Mouse (Mus musculus) layer of hippocampus, adult 8-10 months (tissue): Measurements from ENCODE around the gene Snai3. TPM values are rescaled to one million over a fixed set of nuclear protein-coding genes. Genes with fewer than 3 reads are reported as not detected.

Experiments
- DNase-seq, 2 experiments: peaks; one replicate each; pipeline ENCODE4 v3.0.0; 2022; ENCODE audit warnings: low spot score in 2 of 2
- total RNA-seq, 4 experiments: library from RNA; stranded (reverse); gene quantifications; 2 replicates each; pipeline ENCODE4 v1.2.4; 2022

The Snai3 gene
- total RNA-seq, 4 experiments from 2014 or later = not detected

DNA sequence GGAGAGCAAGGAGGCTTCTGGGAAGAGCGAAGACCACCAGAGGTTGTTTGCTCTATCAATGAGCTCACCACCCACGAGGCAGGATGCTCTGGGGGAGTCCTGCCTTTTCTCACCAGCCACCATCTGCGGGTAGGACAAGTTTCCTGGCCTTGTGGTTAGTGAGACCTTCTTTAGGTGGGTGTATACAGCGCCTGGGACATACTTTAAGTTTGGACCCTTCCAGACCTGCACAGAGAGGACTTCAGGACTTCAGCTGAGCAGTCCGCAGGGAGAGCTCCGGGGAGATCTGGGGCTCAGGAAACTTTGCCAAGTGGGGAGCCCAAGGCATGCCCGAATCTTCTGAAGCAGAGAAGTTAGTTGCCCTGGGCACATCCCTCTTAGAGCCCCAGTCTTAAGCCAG is 543 bp downstream of the Snai3 start:
- no peak for DNase-seq

GRCm38 (mm10) chr8:122459218-122459900 is 1.2 kb downstream of the Snai3 start:
- no peak for DNase-seq

GRCm38 (mm10) chr8:122457171-122457570 is 3.4 kb downstream of the Snai3 start:
- no peak for DNase-seq

DNA sequence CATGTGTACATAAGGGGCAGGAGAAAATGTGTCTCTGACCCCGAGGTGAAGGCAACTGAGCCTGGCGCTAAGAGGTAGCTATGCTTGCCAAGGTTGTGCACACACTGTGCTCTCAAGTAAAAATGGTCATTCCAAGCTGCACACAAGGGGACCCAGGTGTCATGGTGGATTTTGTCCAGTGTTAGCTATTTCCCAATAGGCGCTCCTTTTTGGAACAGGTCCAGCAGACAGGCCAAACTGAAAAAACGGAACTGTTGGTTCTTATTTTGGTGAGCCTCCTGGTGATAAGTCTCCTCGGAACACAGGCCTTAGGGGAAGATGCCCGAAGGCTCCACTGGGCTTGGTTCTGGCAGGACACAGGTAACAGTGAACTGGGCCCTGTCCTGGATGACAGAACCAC is 6.1 kb downstream of the Snai3 start:
- DNase-seq = no peak

GRCm38 (mm10) chr8:122452154-122452553 is 8.4 kb downstream of the Snai3 start:
- DNase-seq = no peak

DNA sequence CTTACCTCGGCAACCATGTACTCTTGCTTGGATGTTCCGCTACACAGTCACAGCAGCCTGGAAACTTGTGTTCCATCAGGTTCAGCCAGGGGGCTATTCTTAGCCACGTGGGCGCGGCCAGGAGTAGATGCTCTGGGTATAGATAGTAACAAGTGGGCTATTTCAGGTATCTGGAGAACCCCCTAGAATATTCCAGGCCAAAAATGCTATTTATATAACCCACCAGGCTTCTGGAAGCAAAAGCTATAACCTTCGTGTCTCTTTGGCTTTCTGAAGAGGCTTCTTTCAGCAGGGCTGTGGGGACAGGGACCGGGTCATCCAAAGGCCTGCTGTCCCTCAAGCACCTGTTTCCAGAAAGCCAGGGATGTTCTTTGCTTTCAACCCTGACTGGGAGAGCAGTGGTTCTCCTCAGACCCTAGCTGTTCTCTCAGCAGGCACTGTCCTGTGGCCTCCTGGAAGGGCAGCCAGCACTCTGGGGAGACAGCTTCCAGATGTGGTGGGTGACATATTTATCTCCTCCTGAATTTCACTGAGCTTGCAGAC is 9.3 kb downstream of the Snai3 start:
- no peak for DNase-seq

- DNase-seq = no peak
Observed at GRCm38 (mm10) chr8:122445203-122445602, 15.3 kb downstream of the Snai3 start.

DNA sequence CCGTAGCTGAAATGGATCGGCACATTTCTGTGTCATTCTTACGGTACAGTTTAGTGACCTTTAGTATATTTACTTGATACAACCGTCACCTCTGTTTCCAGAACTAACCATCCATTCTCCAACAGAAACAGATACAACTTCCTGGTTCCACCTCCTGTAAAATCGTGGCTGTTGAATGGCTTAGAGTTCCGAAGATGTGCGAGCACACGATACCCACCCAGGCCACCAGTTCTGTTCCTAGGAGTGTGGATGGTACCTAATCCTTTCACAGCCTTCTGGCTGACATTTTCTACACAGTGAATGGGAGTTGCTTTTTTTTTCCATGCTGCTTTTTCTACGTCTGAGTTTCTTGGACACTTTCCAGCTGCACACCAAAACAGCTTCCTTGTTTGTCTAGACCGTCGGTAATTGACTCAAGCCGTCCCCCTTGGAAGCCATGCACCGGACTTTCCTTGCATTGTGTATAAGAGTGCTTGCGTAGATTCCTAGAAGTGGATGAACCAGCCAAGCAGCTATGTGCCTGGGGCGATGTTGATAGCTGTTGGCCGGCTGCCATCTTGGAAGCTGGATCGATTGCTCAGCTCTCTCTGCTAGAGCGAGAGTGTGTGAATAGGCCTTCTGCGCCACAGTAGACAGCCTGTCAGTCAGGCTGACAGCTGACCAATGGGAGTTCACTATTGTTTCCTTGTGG is 16.3 kb downstream of the Snai3 start:
- DNase-seq = peak; percentile 88 to 89

DNA sequence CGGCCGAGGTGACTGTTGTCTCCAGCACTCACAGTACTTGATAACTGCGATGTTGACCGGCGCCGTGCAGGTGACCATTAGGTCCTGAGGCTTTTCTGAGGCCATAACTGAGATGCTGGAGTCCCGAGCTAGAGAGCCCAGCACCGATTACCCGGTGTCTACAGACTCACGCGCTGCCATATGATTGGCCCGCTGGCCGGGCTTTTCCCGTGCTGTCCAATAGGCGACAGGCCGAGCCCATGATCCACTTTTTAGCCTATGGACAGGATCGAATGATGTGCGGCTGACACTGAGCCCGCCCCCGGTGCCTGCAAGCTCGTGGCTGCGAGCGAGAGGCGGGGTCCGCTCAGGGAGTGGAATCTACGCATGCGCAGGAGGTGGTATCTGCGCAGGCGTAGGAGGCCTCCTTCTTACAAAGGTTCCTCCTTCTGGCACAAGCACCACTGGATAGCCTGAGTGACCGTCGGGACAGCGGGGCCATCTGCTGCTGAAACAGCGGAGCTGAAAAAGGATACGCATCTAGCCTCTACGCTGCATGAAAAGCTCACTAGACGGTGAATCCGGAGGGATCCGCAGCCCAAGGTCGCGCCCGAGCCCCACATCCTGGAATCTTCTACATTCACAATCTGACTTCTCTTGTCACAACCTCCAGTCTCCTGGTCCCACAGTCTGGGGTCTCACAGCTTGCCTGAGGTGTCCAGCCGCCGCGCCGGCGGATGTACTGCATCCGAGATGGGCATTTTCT is 17.1 kb downstream of the Snai3 start, which contains the start of gene Mvd:
TSS of gene Mvd (minus strand) at position 161 of the 745 bp plus-strand sequence.
- DNase-seq = peak; percentile 99 to 100

- DNase-seq = no peak
Observed at GRCm38 (mm10) chr8:122442781-122443180, 17.8 kb downstream of the Snai3 start.

DNA sequence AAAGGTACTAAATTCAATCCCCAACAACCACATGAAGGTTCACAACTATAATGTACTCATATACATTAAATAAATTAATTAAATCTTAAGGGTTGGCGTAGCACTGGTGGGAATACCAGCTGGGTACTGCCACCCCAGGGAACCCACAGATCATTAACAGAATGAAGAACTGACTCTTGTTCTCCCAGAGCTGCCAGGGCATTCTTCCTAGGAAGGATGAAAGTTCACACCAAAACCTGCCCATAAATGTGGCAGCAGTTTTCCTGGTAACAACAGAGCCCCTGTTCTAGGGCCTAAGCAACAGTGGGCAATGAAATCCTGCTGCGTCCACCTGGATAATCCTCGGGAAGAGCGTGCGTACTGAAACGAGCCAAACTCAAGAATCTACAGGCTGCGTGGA is 18.2 kb downstream of the Snai3 start:
- no peak for DNase-seq

- DNase-seq = no peak
Observed at GRCm38 (mm10) chr8:122441326-122441725, 19.2 kb downstream of the Snai3 start.

DNA sequence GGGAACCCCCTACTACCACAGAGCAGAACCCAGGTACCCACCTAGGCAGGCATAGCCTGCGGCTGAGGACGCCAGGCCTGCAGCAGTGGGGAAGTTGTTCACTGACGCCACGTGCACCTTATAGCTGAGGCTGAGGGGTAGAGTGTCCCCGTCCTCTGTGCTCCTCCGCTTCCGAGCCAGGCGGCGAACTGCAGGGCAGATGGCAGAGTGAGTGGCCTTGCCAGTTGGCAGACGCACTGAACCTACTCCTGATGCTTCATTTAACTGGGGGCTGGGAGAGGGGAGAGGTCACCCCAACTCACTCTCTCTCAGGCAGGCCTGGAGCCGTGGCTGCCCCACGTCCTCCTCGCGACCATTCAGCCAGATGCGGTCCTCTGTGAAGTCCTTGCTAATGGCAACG is 21.2 kb downstream of the Snai3 start:
- DNase-seq = no peak

DNA sequence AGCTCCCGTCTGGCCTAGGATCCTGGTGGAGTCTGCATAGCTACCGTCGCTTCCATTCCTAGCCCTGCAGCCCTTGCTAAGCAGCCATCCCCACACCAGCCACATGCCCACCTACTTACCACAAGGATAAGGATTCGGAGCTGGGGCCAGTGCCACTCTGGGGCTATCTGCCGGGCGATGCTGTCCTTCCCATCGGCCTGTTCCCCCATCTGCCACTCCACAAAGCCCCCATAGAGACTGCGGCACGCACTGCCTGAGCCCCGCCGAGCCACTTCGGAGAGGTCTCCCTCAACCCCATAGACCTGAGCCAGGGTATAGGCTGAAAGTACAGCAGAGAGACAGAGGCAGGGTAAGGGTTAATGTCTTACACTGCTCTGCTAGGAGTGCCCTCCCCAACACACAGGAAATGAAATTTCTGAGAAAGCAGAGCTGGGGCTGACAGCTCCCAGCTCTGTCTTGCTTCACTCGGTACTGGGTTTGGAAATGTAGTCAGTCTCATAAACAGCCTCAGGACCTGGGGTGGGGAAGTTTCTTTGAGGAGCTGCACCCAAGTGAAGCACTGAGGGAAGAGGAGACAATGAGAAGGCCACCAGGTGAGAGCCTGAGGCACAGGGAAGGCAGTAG is 22.7 kb downstream of the Snai3 start:
- DNase-seq = no peak

- DNase-seq = no peak
Observed at GRCm38 (mm10) chr8:122436586-122437125, 23.9 kb downstream of the Snai3 start.

- no peak for DNase-seq
Observed at GRCm38 (mm10) chr8:122436146-122436545, 24.4 kb downstream of the Snai3 start.

GRCm38 (mm10) chr8:122435375-122435774 is 25.2 kb downstream of the Snai3 start:
- DNase-seq = no peak

DNA sequence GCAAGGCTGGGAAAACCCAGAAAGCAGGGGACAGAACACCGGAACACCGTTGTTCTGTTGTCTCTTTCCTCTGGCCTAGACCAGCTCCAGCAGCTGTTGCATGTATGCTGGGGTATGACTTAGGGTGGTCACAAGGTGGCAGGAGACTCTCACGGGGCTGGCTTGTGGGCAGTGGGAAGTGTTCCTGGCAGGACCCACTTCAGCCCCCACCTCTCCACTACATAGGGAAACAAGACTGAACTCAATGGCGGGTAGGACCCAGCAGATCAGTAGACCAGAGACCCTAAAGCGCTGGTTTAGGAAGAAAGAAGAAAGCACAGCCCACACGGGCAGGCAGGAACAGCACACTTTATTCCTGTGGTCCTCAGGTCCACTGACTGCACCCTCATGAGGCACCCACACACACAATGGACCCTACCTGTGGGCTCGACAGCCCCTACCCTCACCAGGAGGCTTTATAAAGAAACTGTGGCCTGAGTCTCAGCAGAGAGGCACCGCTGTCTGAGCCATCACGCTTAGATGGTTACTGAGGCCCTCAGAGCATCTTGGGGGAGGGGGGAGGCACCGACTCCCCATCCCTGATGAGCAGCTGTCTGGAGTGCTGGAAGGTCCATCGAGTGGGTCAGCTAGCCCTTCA is 27.1 kb downstream of the Snai3 start:
- no peak for DNase-seq

- DNase-seq = no peak
Observed at GRCm38 (mm10) chr8:122432443-122433268, 27.9 kb downstream of the Snai3 start, which contains the start of gene Cyba. Gene Cyba, minus strand, starts transcription at chr8:122432930.
